Mouse (Mus musculus): ENCODE data around the gene Thra.
"Not testable (repeated sequence)": the region's sequence is repeated elsewhere in the genome, so short reads cannot be mapped to it uniquely, and the experiment has no call there.

Thra gene

DNA sequence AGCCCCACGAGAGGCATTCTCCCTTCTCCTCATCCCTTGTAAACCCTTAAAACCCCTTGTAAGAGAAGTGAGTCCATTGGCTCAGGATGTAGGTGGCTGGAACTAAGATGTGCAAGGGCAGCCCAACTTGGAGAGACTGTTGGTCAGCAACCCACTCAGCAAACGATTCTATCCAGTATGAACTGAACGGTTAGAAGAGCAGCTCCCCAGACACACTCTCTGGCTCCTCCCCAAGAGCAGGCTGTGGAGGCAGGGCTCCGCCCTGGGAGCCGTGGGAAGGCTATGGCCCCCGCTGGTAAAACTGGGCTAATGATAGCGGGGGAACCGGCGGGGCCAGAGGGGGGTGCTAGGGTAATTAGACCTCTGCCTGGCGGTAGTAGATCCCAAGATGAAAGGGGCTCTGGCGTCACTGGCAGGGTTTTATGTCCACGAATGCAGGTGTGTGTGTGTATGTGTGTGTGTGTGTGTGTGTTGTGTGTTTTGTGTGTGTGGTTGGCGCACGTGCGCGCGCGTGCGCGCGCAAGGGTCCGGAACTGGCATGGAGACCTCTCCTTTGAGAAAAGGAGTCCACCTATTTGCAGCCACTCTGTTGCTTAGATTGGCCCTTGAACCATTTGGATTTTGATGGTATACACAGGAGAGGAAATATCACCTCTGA is at the start of gene Thra:
TSS of gene Thra (plus strand) at position 246 of the 658 bp plus-strand sequence.
- in situ Hi-C loops (cut with MboI, MseI): no loop called here

DNA sequence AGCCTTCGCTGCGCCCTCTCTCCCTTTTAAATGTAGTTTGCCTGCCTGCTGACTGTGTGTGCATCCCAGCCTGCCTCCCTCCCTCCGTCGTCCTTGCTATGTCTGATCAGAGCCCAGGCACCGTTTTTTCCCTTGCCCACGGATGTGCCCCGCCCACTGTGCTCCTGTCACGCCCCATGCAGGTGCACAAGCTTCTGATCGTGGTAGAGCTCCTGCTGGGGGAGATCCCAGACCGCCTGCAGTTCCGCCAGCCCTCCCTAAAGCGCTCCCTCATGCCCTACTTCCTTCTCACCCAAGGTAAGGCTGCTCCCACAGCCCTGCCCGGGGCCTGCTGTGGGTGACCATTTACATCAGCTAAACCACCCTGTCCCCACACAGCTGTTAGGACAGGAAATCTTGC is 47.2 kb upstream of the Thra start:
- in situ Hi-C loops (cut with MboI, MseI): loop anchor here (5.0 kb wide), 1 partner anchor 66 kb away; the partner anchor contains the start of genes Gm12355 and Gsdma3

DNA sequence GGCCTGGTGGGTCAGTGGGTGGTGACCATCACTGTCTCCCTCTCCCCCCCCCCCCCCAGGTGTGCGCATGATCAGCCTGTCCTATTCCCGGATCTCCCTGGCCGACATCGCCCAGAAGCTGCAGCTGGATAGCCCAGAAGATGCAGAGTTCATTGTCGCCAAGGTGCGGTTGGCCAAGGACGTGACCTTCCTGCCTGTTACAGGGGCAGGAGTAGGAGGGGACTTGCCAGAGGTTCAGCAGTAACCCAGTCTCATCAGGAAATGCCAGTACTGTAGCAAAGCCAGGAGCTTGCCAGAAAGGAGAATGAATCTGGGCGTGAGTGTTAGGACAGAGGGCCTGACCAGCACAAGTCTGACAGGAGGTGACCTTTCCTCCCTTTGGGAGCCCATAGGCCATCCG is 46.7 kb upstream of the Thra start:
- in situ Hi-C loops (cut with MboI, MseI): loop anchor here (5.0 kb wide), 1 partner anchor 66 kb away; the partner anchor contains the start of genes Gm12355 and Gsdma3

GRCm38 (mm10) chr11:98694301-98694700 is 46.1 kb upstream of the Thra start:
- in situ Hi-C loops (cut with MboI, MseI): loop anchor here (5.0 kb wide), 1 partner anchor 67 kb away; the partner anchor contains the start of genes Gm12355 and Gsdma3

GRCm38 (mm10) chr11:98695408-98695807 is 45.0 kb upstream of the Thra start:
- in situ Hi-C loops (cut with MboI, MseI): no loop called here

DNA sequence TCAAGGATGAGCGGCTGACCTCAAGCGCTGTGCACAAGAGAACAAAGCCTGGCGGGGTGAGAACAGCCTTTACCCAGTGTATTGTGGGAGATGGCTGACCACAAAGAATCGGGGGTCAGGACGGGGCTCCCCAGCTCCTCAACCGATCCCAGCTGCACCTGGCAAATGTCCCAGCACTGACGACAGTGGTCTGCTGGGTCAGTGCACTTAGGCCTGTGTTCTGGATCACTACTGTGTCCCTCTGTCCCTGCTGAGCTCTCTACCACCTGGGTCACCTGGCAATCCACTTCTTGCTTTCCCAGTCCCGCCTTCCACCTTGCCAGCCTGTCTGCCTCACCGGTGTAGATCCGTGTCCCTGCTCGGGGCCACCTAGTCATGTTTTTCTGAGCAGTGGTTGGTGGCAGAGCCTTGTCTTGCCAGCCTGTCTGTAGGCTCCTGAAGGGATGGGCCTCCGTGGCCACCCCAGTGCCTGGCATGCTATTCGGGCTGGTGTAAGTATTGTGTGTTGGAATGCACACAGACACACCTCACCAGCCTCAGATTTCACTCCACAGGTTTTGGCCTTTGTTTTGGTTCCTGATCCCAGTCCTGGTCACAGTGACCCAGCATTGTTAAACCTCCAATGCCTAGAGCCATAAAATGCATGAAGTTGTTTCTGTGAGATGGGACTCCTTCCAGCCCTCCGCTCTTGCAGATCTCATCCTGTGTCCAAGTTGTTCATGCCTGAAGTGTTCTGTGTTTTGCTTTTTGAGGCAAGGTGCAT is 43.8 kb upstream of the Thra start:
- in situ Hi-C loops (cut with MboI, MseI): no loop called here

- in situ Hi-C loops (cut with MboI, MseI): no loop called here
Observed at GRCm38 (mm10) chr11:98697225-98697624, 43.2 kb upstream of the Thra start.

- in situ Hi-C loops (cut with MboI, MseI): no loop called here
Observed at GRCm38 (mm10) chr11:98698849-98699640, 41.4 kb upstream of the Thra start.

DNA sequence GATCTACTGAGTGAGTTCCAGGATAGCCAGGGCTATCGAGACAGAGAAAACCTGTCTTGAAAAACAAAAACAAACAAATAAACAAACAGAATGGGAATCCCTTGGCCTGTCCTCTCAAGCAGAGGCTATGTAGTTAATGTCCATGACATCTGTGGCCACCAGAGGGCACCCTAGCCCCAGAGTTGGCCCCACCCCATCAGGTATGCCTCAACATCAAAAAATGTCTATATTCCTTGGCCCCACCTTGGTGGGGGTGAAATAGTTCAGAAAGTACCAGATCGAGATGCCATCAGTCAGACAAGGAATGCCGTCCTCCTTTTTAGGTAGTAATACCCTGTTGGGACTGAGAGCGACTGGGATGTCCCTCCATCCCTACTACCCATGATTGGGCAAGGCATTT is 40.5 kb upstream of the Thra start:
- in situ Hi-C loops (cut with MboI, MseI): loop anchor here (5.0 kb wide), 1 partner anchor 77 kb away; the partner anchor contains the start of gene Nr1d1

DNA sequence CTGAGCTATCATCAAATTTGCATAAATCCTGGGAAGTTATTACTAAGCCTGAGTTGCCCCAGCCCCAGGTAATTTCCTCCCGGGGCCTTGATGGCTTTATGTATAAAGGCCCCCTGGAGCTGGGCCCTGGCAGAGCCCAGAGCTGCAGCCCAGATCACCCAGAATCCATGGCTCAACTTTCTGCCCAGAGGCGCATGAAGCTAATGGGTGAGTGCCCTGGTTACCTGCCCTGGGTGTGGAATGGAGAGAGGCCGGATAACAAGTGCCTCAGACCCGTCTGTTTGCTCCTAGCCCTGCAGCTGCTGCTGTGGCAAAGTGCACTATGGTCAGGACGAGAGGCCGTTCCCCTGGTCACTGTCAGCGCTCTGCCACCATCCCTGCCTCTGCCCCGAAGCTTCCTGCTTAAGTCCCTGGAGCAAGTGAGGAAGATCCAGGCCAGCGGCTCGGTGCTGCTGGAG is 39.2 kb upstream of the Thra start, which contains the start of gene Csf3:
TSS of gene Csf3 (plus strand) at position 51 of the 458 bp plus-strand sequence.
- in situ Hi-C loops (cut with MboI, MseI): loop anchor here (5.0 kb wide), 1 partner anchor 76 kb away; the partner anchor contains the start of gene Nr1d1

GRCm38 (mm10) chr11:98702323-98702722 is 38.1 kb upstream of the Thra start:
- in situ Hi-C loops (cut with MboI, MseI): loop anchor here (5.0 kb wide), 1 partner anchor 75 kb away; the partner anchor contains the start of gene Nr1d1

GRCm38 (mm10) chr11:98705021-98705420 is 35.4 kb upstream of the Thra start:
- in situ Hi-C loops (cut with MboI, MseI): no loop called here

DNA sequence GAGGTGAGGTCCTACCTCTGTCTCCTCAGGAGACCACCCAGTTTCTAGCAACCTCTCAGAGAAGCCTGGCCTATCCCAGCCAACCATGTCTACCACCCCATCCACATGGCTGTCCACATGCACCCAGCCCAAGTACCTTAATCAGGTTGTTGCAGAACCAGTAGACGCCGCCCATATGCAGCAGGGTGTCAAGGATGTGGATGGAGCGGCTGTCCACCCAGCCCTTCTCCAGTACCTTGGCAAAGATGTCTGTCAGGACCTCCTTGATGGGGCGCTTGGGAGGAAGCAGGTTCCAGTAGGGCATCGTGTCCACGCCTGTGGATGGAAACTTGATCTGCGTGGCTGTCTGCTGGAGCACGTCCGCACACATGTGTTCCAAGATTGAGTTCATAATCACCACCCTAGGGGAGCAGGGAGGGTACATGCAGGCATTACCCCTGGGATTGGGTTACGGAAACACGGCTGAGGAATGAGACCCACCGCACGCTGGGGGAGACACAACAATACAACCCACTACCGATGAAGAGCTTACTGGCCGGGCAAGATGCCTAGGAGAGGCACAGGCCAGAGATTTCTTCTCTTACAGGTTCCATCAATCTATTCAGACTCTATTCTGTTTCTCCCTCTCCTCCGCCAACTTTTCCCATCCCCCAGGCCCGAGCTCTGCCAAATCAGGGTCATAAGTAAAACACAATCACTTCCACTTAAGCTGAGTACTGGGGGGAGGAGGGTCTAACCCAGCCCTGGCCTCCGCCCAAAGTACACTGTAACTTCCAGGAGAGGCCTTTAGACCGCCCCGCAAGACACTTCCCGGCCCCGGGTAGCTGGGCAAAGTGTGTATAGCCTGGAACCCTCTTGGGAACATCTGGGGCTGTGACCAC is 32.8 kb upstream of the Thra start:
- in situ Hi-C loops (cut with MboI, MseI): no loop called here

DNA sequence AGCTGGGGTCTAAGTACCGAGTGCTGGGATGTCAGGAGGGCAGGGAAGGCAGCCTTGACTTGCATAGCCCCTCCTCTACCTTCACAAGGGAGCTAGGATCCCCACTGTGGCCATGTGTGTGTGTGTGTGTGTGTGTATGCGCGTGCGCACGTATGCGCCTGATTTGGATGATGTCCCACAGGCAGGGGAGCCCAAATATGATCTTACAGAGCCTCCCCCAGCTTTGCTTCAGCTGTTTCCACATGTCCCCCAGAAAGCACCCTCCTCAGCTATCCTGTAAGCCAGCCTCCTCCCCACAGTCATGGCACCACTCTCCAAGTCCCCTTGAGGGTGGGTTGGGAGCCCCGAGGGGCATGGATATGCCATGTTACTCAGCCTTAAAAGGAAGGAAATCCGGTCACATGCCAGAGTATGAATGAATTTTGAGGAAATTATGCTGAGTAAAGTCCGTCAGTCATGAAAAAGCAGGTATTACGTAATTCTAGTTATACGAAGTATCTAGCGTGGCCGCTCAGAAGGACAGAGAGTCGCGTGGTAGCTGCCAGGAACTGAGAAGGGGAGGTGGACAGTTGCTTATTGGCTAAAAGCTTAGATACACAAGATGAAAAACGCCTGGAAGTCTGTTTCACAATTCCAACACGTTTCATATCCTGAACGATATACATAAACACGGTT is 32.0 kb upstream of the Thra start:
- in situ Hi-C loops (cut with MboI, MseI): no loop called here

DNA sequence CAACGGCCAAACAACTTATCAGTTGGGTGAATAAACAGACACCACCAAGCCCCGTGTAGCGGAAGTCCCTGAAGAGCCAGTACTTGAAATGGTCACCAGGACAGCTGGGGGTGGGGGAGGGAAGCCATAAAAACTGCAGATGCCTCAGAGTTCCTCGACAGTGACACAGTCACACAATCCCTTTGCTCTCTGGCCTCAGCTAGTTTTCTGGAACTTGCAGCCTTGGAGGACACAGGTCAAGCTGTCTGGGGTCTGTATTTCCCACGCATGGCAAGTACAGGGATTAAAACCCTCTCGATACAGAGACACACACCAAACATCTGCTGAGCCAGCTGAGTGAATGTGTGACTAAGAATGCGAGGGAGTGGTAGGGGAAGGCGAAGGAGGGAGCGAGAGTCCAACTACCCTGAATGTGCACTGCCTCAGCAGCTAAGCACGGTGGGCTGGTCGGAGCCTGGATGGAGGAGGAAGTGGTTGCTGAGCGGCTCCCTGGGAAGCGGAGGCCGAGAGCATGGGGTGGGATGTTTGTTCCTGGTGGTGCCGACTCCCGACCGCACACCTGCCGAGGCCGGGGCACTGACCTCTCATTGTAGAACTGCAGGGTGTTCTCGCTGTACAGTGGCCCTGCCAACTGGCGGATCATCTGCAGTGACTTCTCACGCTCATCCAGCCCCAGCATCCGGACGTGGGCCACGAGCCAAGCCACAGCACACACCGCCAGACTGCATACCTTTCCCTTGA is 31.3 kb upstream of the Thra start:
- in situ Hi-C loops (cut with MboI, MseI): no loop called here

GRCm38 (mm10) chr11:98710416-98711045 is 29.9 kb upstream of the Thra start:
- in situ Hi-C loops (cut with MboI, MseI): no loop called here

DNA sequence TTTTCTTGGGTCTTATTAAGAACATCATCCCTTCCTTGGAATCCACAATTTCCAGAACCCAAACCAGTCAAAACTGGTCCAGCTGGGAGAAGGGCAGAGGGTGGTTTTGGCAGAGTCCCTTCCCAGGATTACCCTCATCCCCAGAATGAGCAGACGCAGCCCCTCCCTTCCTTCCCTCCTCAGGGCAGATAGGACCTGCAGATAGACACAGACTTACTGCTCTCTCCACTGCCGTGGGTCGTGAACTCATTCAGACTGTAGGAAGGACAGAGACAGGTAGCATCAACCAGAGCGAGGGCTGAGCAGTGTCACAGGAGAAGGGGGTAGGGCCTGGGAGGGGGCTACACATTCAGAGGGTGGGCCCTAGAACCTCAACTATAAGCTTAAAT is 29.4 kb upstream of the Thra start:
- in situ Hi-C loops (cut with MboI, MseI): no loop called here

- in situ Hi-C loops (cut with MboI, MseI): not testable (repeated sequence)
Observed at GRCm38 (mm10) chr11:98712009-98712408, 28.4 kb upstream of the Thra start.

- in situ Hi-C loops (cut with MboI, MseI): no loop called here
Observed at GRCm38 (mm10) chr11:98713703-98714102, 26.7 kb upstream of the Thra start.
